Mouse (Mus musculus): ENCODE measurements around the gene Sgms1.

DNA sequence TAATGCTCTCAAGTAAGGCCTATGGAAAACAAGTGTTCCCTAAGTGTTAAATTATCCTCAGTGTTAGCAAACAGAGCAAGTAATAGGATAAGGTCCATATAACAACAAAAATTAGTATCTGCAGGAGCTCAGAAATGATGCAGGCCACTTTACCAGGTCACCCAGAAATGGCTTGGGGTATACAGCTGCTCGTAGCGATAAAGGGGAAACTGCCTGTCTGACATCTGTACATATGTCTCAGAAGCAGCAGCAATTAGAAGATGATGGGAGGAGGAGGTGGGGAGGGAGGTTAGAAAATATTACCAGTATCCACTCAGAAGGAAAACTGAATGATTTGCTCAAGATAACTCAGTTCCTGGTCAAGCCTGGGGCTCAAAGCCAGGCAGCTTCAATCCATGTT is 162.3 kb downstream of the Sgms1 start:
- TF ChIP-seq CTCF (IDR thresholded peaks at IDR 0.05; ENCODE audit: borderline replicate concordance, insufficient read depth, low read length) = no peak
- no peak for TF ChIP-seq POLR2A (IDR thresholded peaks at IDR 0.05; ENCODE audit: low read depth, low read length)

Data from embryonic fibroblast, embryonic 13.5 days (primary cell).